Mouse (Mus musculus): Measurements from ENCODE around the gene Sf3b1. TPM values are rescaled to one million over a fixed set of nuclear protein-coding genes. Genes with fewer than 3 reads are reported as not detected.

The Sf3b1 gene
- polyA plus RNA-seq, 1 experiment from 2014 or later, result 282 TPM

DNA sequence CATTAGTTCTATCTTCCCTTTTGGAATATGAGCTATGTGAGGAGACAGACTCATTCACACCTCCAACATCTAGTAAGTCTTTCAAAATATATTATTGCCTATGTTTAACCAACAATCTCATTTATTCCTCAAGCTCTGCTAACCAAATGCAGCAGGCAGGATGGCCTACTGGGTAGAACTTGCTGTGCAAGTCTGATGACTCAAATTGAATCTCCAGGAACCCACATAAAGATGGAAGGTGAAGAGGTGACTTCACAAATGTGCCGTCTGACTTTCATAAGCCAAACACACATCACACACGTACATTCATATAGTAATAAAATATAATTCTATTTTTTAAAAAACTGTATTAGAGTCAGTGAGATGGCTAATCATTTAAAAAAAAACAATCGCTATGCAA lies 24.4 kb upstream of the Sf3b1 start:
- Histone ChIP-seq H3K27ac (no peak overlapping the region), H3K4me3 (peak overlapping the region; percentile 87), H3K36me3 (peaks cover 3% of the 10 kb centered on the region; the same call in 1 of the 2 replicates), H3K4me1 (peaks cover 12% of the 10 kb centered on the region), H3K9me3 (replicated peaks) (no peaks in the 10 kb centered on the region), H3K27me3 (ENCODE audit: low read depth, poor library complexity, severe bottlenecking) (0 out of 2 replicates have a peak, but pooled peaks cover 6% of the 10 kb centered on the region)
- 80% methylated on average over 3 of the region's 3 CpGs for WGBS
- DNase-seq (ENCODE audit: low spot score), result no peak

DNA sequence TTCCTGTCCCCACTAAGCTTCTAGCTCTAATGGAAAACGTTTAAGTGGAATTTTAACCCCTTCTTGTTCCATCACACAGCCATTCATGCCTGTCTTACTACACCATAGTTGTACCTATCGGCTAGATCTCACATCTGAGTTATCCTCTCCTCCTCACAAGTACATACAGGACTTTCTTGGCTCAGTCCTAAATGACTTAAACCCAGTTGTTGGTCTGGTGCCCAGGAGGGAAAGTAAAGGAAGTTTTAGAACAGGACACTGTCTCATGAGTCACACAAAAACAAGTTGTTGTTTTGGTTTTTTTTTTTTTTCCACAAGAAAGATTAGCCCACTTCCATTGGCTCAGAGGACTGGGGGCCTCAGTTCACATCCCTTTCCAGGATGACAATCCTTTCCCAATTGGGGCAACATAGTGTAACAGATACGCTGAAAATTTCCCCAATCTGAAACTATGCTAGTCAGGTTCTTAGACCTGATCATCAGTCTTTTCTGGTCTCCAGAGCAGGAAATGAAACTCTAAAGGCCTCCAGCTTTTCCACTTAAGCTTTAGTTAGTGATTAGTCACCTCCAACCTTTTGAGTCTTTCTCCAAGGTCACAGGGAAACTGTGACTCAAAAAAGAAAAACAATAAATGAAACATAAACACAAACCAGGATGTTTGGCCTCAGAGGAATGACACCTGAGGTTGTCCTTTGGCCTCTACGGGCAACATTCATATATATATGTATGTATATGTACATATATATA lies 21.7 kb upstream of the Sf3b1 start:
- WGBS, result 73% methylated on average over 4 of the region's 4 CpGs
- Histone ChIP-seq H3K4me1 (peaks cover 12% of the 10 kb centered on the region), H3K27me3 (ENCODE audit: low read depth, poor library complexity, severe bottlenecking) (0 out of 2 replicates have a peak, but pooled peaks cover 6% of the 10 kb centered on the region), H3K9me3 (replicated peaks) (no peaks in the 10 kb centered on the region), H3K36me3 (no peaks in the 10 kb centered on the region), H3K4me3 (no peak overlapping the region), H3K27ac (no peak overlapping the region)
- DNase-seq (ENCODE audit: low spot score), result no peak

DNA sequence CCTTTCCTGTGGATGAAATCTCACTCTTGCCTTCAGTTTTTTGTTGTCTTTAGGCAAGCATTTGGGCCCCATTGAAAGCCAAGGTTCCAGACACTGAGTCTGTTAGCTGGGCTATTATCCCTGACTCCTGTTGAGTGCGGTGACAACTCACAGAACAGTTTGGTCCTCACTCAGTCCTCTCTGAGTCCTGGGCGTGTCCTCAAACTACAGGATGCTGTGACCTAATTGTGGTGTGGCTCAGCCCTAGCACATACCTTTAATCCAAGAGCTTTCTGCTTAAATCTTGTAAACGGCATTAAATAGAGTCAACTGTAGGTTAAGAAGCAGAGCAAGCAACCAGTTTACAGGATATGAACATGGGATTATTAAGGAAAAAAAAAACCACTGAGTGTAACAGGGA lies 15.9 kb upstream of the Sf3b1 start:
- no peak for DNase-seq (ENCODE audit: low spot score)
- Histone ChIP-seq H3K4me3 (no peak overlapping the region), H3K27me3 (ENCODE audit: low read depth, poor library complexity, severe bottlenecking) (no peaks in the 10 kb centered on the region), H3K27ac (no peak overlapping the region), H3K9me3 (replicated peaks) (no peaks in the 10 kb centered on the region), H3K36me3 (no peaks in the 10 kb centered on the region), H3K4me1 (no peaks in the 10 kb centered on the region)
- WGBS, result 89% methylated on average over 3 of the region's 3 CpGs

DNA sequence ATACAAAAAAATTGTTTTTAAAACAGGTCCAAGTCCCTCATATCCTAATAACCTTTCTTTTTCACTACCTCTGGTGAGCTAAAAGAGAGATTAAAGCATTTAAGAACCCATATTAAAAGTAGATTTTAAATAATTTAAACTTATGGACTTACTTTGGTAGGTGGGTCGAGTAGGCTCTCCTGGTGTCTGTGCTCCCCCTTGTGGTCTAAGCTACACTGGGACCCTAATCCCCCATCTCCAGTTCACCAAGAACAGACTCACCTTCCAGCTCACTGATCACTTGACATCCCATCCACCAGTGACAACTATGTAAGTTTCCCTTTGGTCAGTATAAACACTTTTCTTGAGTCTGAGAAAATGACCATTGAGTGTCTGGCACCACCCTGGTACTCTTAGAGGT lies 15.0 kb upstream of the Sf3b1 start:
- H3K27me3 ChIP-seq (ENCODE audit: low read depth, poor library complexity, severe bottlenecking), result no peaks in the 10 kb centered on the region
- 60% methylated on average over 1 of the region's 1 CpGs for WGBS
- H3K36me3 ChIP-seq, result no peaks in the 10 kb centered on the region
- H3K27ac ChIP-seq, result no peak overlapping the region
- no peaks in the 10 kb centered on the region for H3K4me1 ChIP-seq
- H3K9me3 ChIP-seq (replicated peaks), result no peaks in the 10 kb centered on the region
- DNase-seq (ENCODE audit: low spot score), result no peak
- H3K4me3 ChIP-seq, result no peak overlapping the region

DNA sequence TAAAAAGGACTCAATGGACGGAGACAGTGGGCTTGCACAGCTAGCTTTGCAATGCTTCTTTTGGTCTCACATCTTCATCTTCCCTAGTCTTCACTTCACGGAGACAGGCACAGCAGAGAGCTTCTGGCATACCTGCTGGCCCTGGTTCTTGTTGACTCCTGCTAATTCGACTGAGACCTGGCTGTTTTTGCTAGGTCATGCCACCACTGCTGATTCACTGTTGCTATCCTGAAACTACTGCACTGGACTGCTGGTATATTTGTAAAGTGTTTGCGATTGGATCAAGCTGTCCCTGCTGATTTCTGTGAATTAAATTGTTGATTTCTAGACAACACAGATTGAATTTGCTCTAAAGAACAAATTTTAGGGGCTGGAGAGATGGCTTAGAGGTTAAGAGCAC lies 14.4 kb upstream of the Sf3b1 start:
- H3K4me3 ChIP-seq, result no peak overlapping the region
- 87% methylated on average over 4 of the region's 4 CpGs for WGBS
- no peak for DNase-seq (ENCODE audit: low spot score)

DNA sequence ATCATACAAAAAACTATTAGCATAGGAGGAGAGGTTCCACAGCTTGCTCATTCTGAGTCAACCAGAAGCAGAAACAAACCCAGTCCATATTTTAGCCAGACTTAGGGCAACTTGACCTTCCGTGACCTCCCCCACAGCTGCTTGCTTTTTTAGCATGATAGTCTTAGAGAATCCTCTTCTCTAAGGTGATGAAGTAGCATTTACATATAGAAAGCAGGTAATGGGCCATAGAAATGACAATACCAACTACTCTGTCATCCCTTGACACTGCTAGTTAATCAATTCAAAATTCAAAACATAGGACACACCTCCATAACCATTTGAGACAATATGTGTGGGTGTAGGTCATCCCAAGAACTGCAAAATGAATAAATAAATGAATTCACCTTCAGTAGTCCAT lies 12.7 kb upstream of the Sf3b1 start:
- no peak for DNase-seq (ENCODE audit: low spot score)
- 87% methylated on average over 1 of the region's 1 CpGs for WGBS
- no peak overlapping the region for H3K4me3 ChIP-seq
- no peak overlapping the region for H3K27ac ChIP-seq
- H3K4me1 ChIP-seq, result no peaks in the 10 kb centered on the region
- no peaks in the 10 kb centered on the region for H3K27me3 ChIP-seq (ENCODE audit: low read depth, poor library complexity, severe bottlenecking)
- H3K9me3 ChIP-seq (replicated peaks), result no peaks in the 10 kb centered on the region
- no peaks in the 10 kb centered on the region for H3K36me3 ChIP-seq

More for the DNA sequence above, 14.4 kb upstream of the Sf3b1 start:
- no peaks in the 10 kb centered on the region for H3K4me1 ChIP-seq
- H3K36me3 ChIP-seq, result no peaks in the 10 kb centered on the region
- H3K9me3 ChIP-seq (replicated peaks), result no peaks in the 10 kb centered on the region
- H3K27ac ChIP-seq, result no peak overlapping the region
- H3K27me3 ChIP-seq (ENCODE audit: low read depth, poor library complexity, severe bottlenecking), result no peaks in the 10 kb centered on the region

DNA sequence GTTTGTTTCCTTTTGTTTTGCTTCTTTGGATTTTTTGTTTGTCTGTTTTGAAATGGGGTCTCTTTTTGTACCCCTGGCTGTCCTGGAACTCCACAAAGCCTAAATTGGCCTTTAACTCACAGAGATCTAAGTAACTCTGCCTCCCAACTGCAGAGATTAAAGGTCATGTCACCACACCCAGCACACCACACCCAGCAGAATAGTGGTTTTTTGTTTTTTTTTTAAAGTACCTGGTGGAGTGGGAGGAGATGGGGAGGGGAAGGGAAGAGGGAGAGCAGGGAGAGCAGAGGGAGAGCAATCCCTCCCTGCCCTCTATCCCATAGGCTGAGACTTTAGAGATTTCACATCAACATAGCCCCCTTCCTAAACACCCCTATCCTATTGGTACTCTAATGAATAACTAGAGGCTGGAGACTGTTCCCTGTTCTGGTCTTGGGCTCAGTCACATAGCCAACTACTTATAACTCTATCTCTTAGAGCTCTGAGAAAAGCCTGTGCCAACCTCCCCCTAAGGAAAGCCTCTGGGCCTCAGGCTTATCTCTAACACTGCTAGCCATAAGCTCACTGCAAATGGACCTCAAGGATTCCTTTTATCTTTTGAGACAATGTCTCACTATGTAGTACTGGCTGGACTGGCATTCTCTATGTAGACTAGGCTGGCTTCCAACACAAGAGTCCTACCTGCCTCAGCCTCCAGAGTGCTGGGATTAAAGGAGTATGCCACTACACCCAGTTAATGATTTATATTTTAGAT lies 3.9 kb upstream of the Sf3b1 start:
- H3K4me1 ChIP-seq, result peaks cover 3% of the 10 kb centered on the region; the same call in 1 of the 2 replicates
- no peaks in the 10 kb centered on the region for H3K27me3 ChIP-seq (ENCODE audit: low read depth, poor library complexity, severe bottlenecking)
- H3K9me3 ChIP-seq (replicated peaks), result no peaks in the 10 kb centered on the region
- no peaks in the 10 kb centered on the region for H3K36me3 ChIP-seq
- H3K4me3 ChIP-seq, result no peak overlapping the region
- no peak for DNase-seq (ENCODE audit: low spot score)
- H3K27ac ChIP-seq, result no peak overlapping the region

DNA sequence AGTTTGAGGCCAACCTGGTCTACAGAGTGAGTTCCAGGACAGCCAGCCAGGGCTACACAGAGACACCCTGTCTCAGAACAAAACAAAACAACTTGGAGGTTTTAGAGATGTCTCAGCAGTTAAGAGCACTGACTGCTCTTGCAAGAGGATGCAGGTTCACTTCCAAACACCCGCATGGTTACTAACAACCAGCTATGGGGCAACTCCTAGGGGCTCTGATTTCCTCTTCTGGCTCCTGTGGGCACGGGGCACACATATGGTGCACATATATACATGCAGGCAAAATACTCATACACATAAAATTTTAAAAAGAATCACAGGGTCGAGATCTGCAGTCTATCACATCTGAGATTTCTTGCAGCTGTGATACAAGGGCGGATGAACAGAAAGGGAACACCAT lies 2.2 kb upstream of the Sf3b1 start:
- Histone ChIP-seq H3K4me1 (peaks cover 8% of the 10 kb centered on the region; the same call in 1 of the 2 replicates), H3K9me3 (replicated peaks) (no peaks in the 10 kb centered on the region), H3K27ac (no peak overlapping the region), H3K27me3 (ENCODE audit: low read depth, poor library complexity, severe bottlenecking) (no peaks in the 10 kb centered on the region), H3K36me3 (peaks cover 11% of the 10 kb centered on the region), H3K4me3 (no peak overlapping the region)
- no peak for DNase-seq (ENCODE audit: low spot score)
- 79% methylated on average over 4 of the region's 4 CpGs for WGBS

DNA sequence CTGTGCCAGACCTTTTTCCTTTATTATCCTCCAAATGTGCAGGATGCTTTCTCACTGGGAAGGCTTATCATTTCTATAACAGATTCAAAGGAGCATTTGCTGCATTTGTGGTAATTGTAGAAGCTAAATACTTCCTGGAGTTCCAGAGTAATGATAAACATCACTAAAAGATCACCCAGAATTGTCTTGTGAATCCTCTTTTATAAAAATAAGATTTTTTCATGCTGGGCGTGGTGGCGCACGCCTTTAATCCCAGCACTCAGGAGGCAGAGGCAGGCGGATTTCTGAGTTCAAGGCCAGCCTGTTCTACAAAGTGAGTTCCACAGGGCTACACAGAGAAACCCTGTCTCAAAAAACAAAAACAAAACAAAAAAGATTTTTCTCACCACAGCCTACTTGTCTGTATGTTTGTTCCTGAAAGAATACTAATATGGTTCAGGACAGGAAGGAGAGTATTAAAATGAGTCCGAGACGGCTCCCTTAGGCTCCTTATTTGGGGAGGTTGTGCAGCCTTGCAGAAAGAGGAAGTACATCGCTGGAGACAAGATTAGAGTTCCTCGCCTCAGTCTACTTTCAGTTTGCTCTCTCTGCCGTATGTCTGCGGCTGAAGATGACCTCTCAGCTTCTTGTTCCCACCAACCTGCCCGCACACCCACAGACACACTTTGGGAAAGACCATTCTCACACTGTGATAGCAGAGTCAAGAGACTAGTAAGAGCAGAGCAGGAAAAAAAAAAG lies 1.4 kb upstream of the Sf3b1 start:
- no peaks in the 10 kb centered on the region for H3K27me3 ChIP-seq (ENCODE audit: low read depth, poor library complexity, severe bottlenecking)
- no peak overlapping the region for H3K27ac ChIP-seq
- 93% methylated on average over 11 of the region's 11 CpGs for WGBS
- DNase-seq (ENCODE audit: low spot score), result no peak
- no peak overlapping the region for H3K4me3 ChIP-seq
- no peaks in the 10 kb centered on the region for H3K9me3 ChIP-seq (replicated peaks)
- H3K36me3 ChIP-seq, result peaks cover 18% of the 10 kb centered on the region
- peaks cover 8% of the 10 kb centered on the region; the same call in 1 of the 2 replicates for H3K4me1 ChIP-seq

DNA sequence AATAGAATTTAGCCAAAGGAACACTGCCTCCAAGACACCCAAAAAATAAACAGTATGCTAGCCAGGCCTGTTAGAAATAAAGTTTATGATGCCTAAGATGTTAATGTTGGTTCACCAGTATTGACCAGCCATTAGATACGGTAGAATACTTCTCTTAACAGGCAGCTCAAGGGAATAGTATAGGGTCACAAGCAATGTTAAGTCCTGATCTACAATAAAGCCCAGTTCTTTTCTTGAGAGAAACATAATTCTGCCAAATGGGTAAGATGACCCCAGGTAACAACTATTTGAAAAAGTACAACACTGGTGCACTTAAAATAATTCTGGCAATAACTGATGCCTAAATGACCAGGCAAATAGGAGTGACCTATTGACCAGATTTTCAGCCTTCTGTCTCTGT lies 685 bp upstream of the Sf3b1 start:
- peak overlapping the region; percentile 100; the same call in 1 of the 2 replicates for H3K27ac ChIP-seq
- no peaks in the 10 kb centered on the region for H3K27me3 ChIP-seq (ENCODE audit: low read depth, poor library complexity, severe bottlenecking)
- WGBS, result 90% methylated on average over 1 of the region's 1 CpGs
- peaks cover 8% of the 10 kb centered on the region; the same call in 1 of the 2 replicates for H3K4me1 ChIP-seq
- H3K4me3 ChIP-seq, result peak overlapping the region; percentile 96
- H3K36me3 ChIP-seq, result peaks cover 25% of the 10 kb centered on the region
- H3K9me3 ChIP-seq (replicated peaks), result no peaks in the 10 kb centered on the region
- DNase-seq (ENCODE audit: low spot score), result no peak

DNA sequence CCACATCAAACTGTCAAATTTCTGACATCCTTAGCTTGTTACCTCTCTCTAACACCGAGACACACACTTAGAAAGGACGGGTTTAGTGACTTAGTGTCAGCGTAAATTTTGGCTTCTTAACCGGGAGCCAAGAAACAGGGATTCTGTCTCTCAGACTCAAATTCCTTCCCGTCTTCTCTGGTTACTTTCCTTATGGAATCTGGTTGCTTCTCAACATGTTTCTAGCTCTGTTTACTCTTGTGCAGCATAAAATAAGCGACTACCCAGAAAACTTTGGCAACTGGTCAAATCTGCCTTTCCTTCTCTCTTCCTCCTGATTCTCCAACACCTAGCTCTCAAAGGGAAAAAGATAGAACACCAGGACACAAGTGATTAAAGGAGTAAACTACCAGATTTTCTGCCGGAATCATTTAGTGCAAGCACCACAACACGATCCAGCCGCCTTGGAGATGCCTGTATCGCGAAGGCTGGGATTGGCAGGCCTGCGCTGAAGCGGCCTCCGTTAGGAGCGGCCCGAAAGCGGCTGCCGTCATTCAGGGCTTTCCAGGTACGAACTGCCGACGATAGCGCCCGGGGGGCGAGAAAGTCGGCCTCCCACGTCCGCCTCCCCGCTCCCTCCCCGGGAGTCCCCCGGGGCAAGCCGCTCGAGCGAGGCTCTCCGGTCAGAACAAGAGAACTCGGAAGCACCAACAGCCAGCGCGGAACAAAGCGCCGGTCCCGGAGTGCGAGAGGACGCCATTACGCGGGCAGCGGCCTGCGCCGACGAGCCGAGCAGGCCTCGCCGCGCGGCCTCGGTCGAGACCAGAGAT lies 633 bp downstream of the Sf3b1 start:
- H3K27me3 ChIP-seq (ENCODE audit: low read depth, poor library complexity, severe bottlenecking), result no peaks in the 10 kb centered on the region
- peak overlapping the region; percentile 100 for H3K27ac ChIP-seq
- WGBS, result under 1% methylated on average over 55 of the region's 55 CpGs
- no peaks in the 10 kb centered on the region for H3K9me3 ChIP-seq (replicated peaks)
- peaks cover 34% of the 10 kb centered on the region for H3K36me3 ChIP-seq
- H3K4me1 ChIP-seq, result peaks cover 8% of the 10 kb centered on the region; the same call in 1 of the 2 replicates
- H3K4me3 ChIP-seq, result peak overlapping the region; percentile 96
- peak; percentile 81 for DNase-seq (ENCODE audit: low spot score)

All from limb, embryonic 10.5 days (tissue).